In genomic region chr5:122142230-122142992, GRCm38 (mm10) we compare ENCODE assay signal across 8 mouse cellular contexts. TPM values are rescaled to one million over a fixed set of nuclear protein-coding genes. Genes with fewer than 3 reads are reported as not detected.
DNase-seq lines count a peak whose midpoint lies in the region; ATAC-seq and TF ChIP-seq lines count a peak whose summit lies in the region.

No protein-coding gene starts in this region.

- 22% methylated on average over 8 of the region's 8 CpGs for WGBS in liver, embryonic 12.5 days (ENCODE audit: insufficient replicate concordance)
- WGBS in lung, postnatal 0 days, result 48% methylated on average over 8 of the region's 8 CpGs
- 55% methylated on average over 8 of the region's 8 CpGs for WGBS in forebrain, embryonic 13.5 days

- H3K4me3 ChIP-seq in liver, embryonic 12.5 days, result no peak overlapping the region
- H3K4me3 ChIP-seq in lung, postnatal 0 days (ENCODE audit: low read depth, low read length), result no peak overlapping the region
- H3K4me3 ChIP-seq in forebrain, embryonic 13.5 days, result no peak overlapping the region

- H3K4me2 ChIP-seq in liver, embryonic 12.5 days, result no peak overlapping the region
- H3K4me2 ChIP-seq in lung, postnatal 0 days (replicated peaks; ENCODE audit: low read depth, low read length), result no peak overlapping the region
- H3K4me2 ChIP-seq in forebrain, embryonic 13.5 days, result no peak overlapping the region

- no peaks in the 10 kb centered on the region for H3K9me3 ChIP-seq in liver, embryonic 12.5 days (replicated peaks)
- H3K9me3 ChIP-seq in lung, postnatal 0 days (ENCODE audit: low read length), result no peaks in the 10 kb centered on the region
- H3K9me3 ChIP-seq in forebrain, embryonic 13.5 days (replicated peaks), result no peaks in the 10 kb centered on the region

- H3K4me1 ChIP-seq in liver, embryonic 12.5 days, result peaks cover 46% of the 10 kb centered on the region
- H3K4me1 ChIP-seq in lung, postnatal 0 days (ENCODE audit: insufficient read depth, low read depth, low read length), result peaks cover 4% of the 10 kb centered on the region; the same call in 1 of the 2 replicates
- H3K4me1 ChIP-seq in forebrain, embryonic 13.5 days, result no peaks in the 10 kb centered on the region

- peak; percentile 79 for TF ChIP-seq CTCF in lung, postnatal 0 days (IDR thresholded peaks at IDR 0.05)

- H3K27me3 ChIP-seq in liver, embryonic 12.5 days (replicated peaks), result peaks cover 9% of the 10 kb centered on the region; the same call in 1 of the 2 replicates
- H3K27me3 ChIP-seq in lung, postnatal 0 days (replicated peaks; ENCODE audit: insufficient read depth, low read length), result no peaks in the 10 kb centered on the region
- no peaks in the 10 kb centered on the region for H3K27me3 ChIP-seq in forebrain, embryonic 13.5 days

- no peak for ATAC-seq in liver, embryonic 12.5 days
- no peak for ATAC-seq in lung, postnatal 0 days
- no peak for ATAC-seq in forebrain, embryonic 13.5 days

- DNase-seq in adrenal gland, postnatal 36 days, result peak; percentile 27 to 62
- DNase-seq in adrenal gland, postnatal 4 days (ENCODE audit: low spot score in 2 of 2), result no peak
- DNase-seq in liver, result peak; percentile 72
- DNase-seq in cerebellum, adult 9-10 months, result peak; percentile 66
- DNase-seq in lung, postnatal 0 days (ENCODE audit: low spot score), result peak; percentile 62
- DNase-seq in thymus, postnatal 25 days, result peak; percentile 66

- H3K9ac ChIP-seq in liver, embryonic 12.5 days, result no peak overlapping the region
- no peak overlapping the region for H3K9ac ChIP-seq in lung, postnatal 0 days (replicated peaks; ENCODE audit: low read depth)
- no peak overlapping the region for H3K9ac ChIP-seq in forebrain, embryonic 13.5 days

- no peak overlapping the region for H3K27ac ChIP-seq in liver, embryonic 12.5 days
- no peak overlapping the region for H3K27ac ChIP-seq in lung, postnatal 0 days (ENCODE audit: low read length)
- no peak overlapping the region for H3K27ac ChIP-seq in forebrain, embryonic 13.5 days

- no peak for TF ChIP-seq EP300 in lung, postnatal 0 days (IDR thresholded peaks at IDR 0.05)

- H3K36me3 ChIP-seq in liver, embryonic 12.5 days, result no peaks in the 10 kb centered on the region
- H3K36me3 ChIP-seq in lung, postnatal 0 days (ENCODE audit: insufficient read depth, low read length), result no peaks in the 10 kb centered on the region
- no peaks in the 10 kb centered on the region for H3K36me3 ChIP-seq in forebrain, embryonic 13.5 days (ENCODE audit: poor library complexity, severe bottlenecking)

RNA-seq across cellular contexts. Expression of gene Ccdc63, which starts 1.8 kb away (rescaled TPM):
- total RNA-seq in adrenal gland, postnatal 36 days (2021), result not detected
- total RNA-seq in adrenal gland, postnatal 4 days (2021), result under 1 TPM; 0.20 to 0.28 TPM
- polyA plus RNA-seq in liver, embryonic 12.5 days (2016; fragmentation: Nextera tagmentation; extraction: Ambion mirVana), result not detected in 2 replicates
- polyA plus RNA-seq in lung, postnatal 0 days (2015; fragmentation: Nextera tagmentation; extraction: Ambion mirVana), result 0.18 TPM in 1 of 2 replicates, not detected in the other
- polyA plus RNA-seq in forebrain, embryonic 13.5 days (2015; fragmentation: Nextera tagmentation; extraction: Ambion mirVana), result not detected in 2 replicates

RNA-seq across cellular contexts. Expression of gene Ppp1cc, which starts 15.7 kb away (rescaled TPM):
- total RNA-seq in adrenal gland, postnatal 36 days (2021), result 100 to 1,000 TPM; 165 to 169 TPM
- total RNA-seq in adrenal gland, postnatal 4 days (2021), result 100 to 1,000 TPM; 211 to 221 TPM
- 228 and 229 TPM in 2 replicates for polyA plus RNA-seq in liver, embryonic 12.5 days (2016; fragmentation: Nextera tagmentation; extraction: Ambion mirVana)
- polyA plus RNA-seq in lung, postnatal 0 days (2015; fragmentation: Nextera tagmentation; extraction: Ambion mirVana), result 137 and 150 TPM in 2 replicates
- polyA plus RNA-seq in forebrain, embryonic 13.5 days (2015; fragmentation: Nextera tagmentation; extraction: Ambion mirVana), result 288 TPM in 2 replicates

RNA-seq across cellular contexts. Expression of gene Myl2, which starts 41.7 kb away (rescaled TPM):
- total RNA-seq in adrenal gland, postnatal 36 days (2021), result 1 to 10 TPM in 1 of 2 experiments, not detected in 1; 2.0 TPM
- 10 to 100 TPM in 1 of 2 experiments, 1 to 10 TPM in 1; 4.8 to 30.3 TPM for total RNA-seq in adrenal gland, postnatal 4 days (2021)
- 0.35 and 2.5 TPM in 2 replicates for polyA plus RNA-seq in liver, embryonic 12.5 days (2016; fragmentation: Nextera tagmentation; extraction: Ambion mirVana)
- polyA plus RNA-seq in lung, postnatal 0 days (2015; fragmentation: Nextera tagmentation; extraction: Ambion mirVana), result 2.8 and 3.5 TPM in 2 replicates
- polyA plus RNA-seq in forebrain, embryonic 13.5 days (2015; fragmentation: Nextera tagmentation; extraction: Ambion mirVana), result 0.81 and 3.6 TPM in 2 replicates

Comparison
In these comparisons a context has a peak if more than half of its experiments do, and no peak if none do; other contexts are left out.
1. DNase-seq: peak in adrenal gland, postnatal 36 days (2 of 2), liver (single experiment), cerebellum, adult 9-10 months (single experiment), lung, postnatal 0 days (single experiment) and thymus, postnatal 25 days (single experiment); none in adrenal gland, postnatal 4 days (0 of 2).